Comparison of ENCODE assay signal across 25 mouse cellular contexts in genomic region chr2:66656430-66656829, GRCm38 (mm10). TPM values are rescaled to one million over a fixed set of nuclear protein-coding genes. Genes with fewer than 3 reads are reported as not detected.
A peak's percentile ranks its signal among the peaks of the same experiment; 100 is the strongest.
DNase-seq lines count a peak whose midpoint lies in the region; ATAC-seq and TF ChIP-seq lines count a peak whose summit lies in the region.
"Had no signal": no experiment of that assay in that cellular context is flagged by ENCODE, and none has a peak within 500 bp of the region (broad histone marks: within the 10 kb centered on the region; RNA-seq: fewer than 3 reads in every experiment).

No protein-coding gene starts in this region.

- no peak overlapping the region for H3K4me3 ChIP-seq in limb, embryonic 13.5 days
- no peak overlapping the region for H3K4me3 ChIP-seq in limb, embryonic 10.5 days
- H3K4me3 ChIP-seq in midbrain, embryonic 13.5 days (replicated peaks), result no peak overlapping the region
- H3K4me3 ChIP-seq in midbrain, embryonic 16.5 days (ENCODE audit: low read depth, low read length), result no peak overlapping the region
- H3K4me3 ChIP-seq in limb, embryonic 15.5 days, result no peak overlapping the region
- no peak overlapping the region for H3K4me3 ChIP-seq in stomach, postnatal 0 days (ENCODE audit: low read depth, low read length)
- H3K4me3 ChIP-seq: embryonic facial prominence, embryonic 10.5 days; embryonic facial prominence, embryonic 12.5 days; forebrain, embryonic 13.5 days; forebrain, embryonic 15.5 days had no signal

- no peaks in the 10 kb centered on the region for H3K27me3 ChIP-seq in limb, embryonic 13.5 days
- H3K27me3 ChIP-seq in limb, embryonic 10.5 days (ENCODE audit: low read depth, poor library complexity, severe bottlenecking), result no peaks in the 10 kb centered on the region
- no peaks in the 10 kb centered on the region for H3K27me3 ChIP-seq in midbrain, embryonic 13.5 days
- H3K27me3 ChIP-seq in midbrain, embryonic 16.5 days (ENCODE audit: control insufficient read depth, insufficient read depth, low read depth, low read length), result no peaks in the 10 kb centered on the region
- no peaks in the 10 kb centered on the region for H3K27me3 ChIP-seq in limb, embryonic 15.5 days
- no peaks in the 10 kb centered on the region for H3K27me3 ChIP-seq in stomach, postnatal 0 days (ENCODE audit: control insufficient read depth, insufficient read depth, low read length)
- H3K27me3 ChIP-seq: CH12.LX; embryonic facial prominence, embryonic 12.5 days; forebrain, embryonic 13.5 days; forebrain, embryonic 15.5 days; Patski had no signal

- TF ChIP-seq CTCF in stomach, postnatal 0 days (IDR thresholded peaks at IDR 0.05; ENCODE audit: low read depth), result no peak

- DNase-seq in limb, embryonic 10.5 days (ENCODE audit: low spot score), result no peak
- no peak for DNase-seq in stomach, postnatal 0 days (ENCODE audit: low spot score)
- DNase-seq in lung, adult 18-20 months, result no peak
- no peak for DNase-seq in adrenal gland, adult 8-10 months
- DNase-seq: adrenal gland, postnatal 10 days; adrenal gland, postnatal 25 days; cerebellum, adult 11 months; cerebellum, adult 18-20 months; cerebellum, adult 8-10 months; cerebellum, postnatal 10 days; cerebellum, postnatal 25 days; forebrain, postnatal 0 days had no signal

- H3K4me2 ChIP-seq in limb, embryonic 13.5 days (replicated peaks), result no peak overlapping the region
- H3K4me2 ChIP-seq in midbrain, embryonic 13.5 days (replicated peaks), result no peak overlapping the region
- H3K4me2 ChIP-seq in midbrain, embryonic 16.5 days (ENCODE audit: low read length), result no peak overlapping the region
- no peak overlapping the region for H3K4me2 ChIP-seq in limb, embryonic 15.5 days
- no peak overlapping the region for H3K4me2 ChIP-seq in stomach, postnatal 0 days (replicated peaks; ENCODE audit: low read depth)
- H3K4me2 ChIP-seq: embryonic facial prominence, embryonic 12.5 days; forebrain, embryonic 13.5 days; forebrain, embryonic 15.5 days had no signal

- H3K4me1 ChIP-seq in limb, embryonic 13.5 days, result no peaks in the 10 kb centered on the region
- H3K4me1 ChIP-seq in limb, embryonic 10.5 days, result no peaks in the 10 kb centered on the region
- H3K4me1 ChIP-seq in midbrain, embryonic 13.5 days (replicated peaks), result no peaks in the 10 kb centered on the region
- no peaks in the 10 kb centered on the region for H3K4me1 ChIP-seq in midbrain, embryonic 16.5 days (ENCODE audit: control insufficient read depth, insufficient read depth, low read length)
- H3K4me1 ChIP-seq in limb, embryonic 15.5 days, result no peaks in the 10 kb centered on the region
- no peaks in the 10 kb centered on the region for H3K4me1 ChIP-seq in stomach, postnatal 0 days (replicated peaks; ENCODE audit: control insufficient read depth, insufficient read depth)
- H3K4me1 ChIP-seq: embryonic facial prominence, embryonic 10.5 days; embryonic facial prominence, embryonic 12.5 days; forebrain, embryonic 13.5 days; forebrain, embryonic 15.5 days had no signal

- H3K9me3 ChIP-seq in limb, embryonic 13.5 days, result no peaks in the 10 kb centered on the region
- H3K9me3 ChIP-seq in limb, embryonic 10.5 days (replicated peaks), result no peaks in the 10 kb centered on the region
- no peaks in the 10 kb centered on the region for H3K9me3 ChIP-seq in midbrain, embryonic 13.5 days
- H3K9me3 ChIP-seq in midbrain, embryonic 16.5 days (replicated peaks; ENCODE audit: control insufficient read depth, low read length, poor library complexity, severe bottlenecking), result no peaks in the 10 kb centered on the region
- H3K9me3 ChIP-seq in limb, embryonic 15.5 days, result no peaks in the 10 kb centered on the region
- no peaks in the 10 kb centered on the region for H3K9me3 ChIP-seq in stomach, postnatal 0 days (ENCODE audit: control insufficient read depth, low read length)
- H3K9me3 ChIP-seq: embryonic facial prominence, embryonic 10.5 days; embryonic facial prominence, embryonic 12.5 days; forebrain, embryonic 13.5 days; forebrain, embryonic 15.5 days had no signal

- peak; percentile 24; the same call in 1 of the 2 replicates for ATAC-seq in limb, embryonic 13.5 days (ENCODE audit: low FRiP score, low read depth)
- 0 out of 2 replicates have a peak, but pooled peaks have one; percentile 14 for ATAC-seq in midbrain, embryonic 13.5 days
- ATAC-seq in midbrain, embryonic 16.5 days, result no peak
- peak; percentile 35; the same call in 1 of the 2 replicates for ATAC-seq in limb, embryonic 15.5 days (ENCODE audit: insufficient number of reproducible peaks, low FRiP score, low TSS enrichment, low read depth)
- 0 out of 2 replicates have a peak, but pooled peaks have one; percentile 21 for ATAC-seq in stomach, postnatal 0 days (ENCODE audit: low FRiP score, low TSS enrichment)
- ATAC-seq: activated CD4-positive, CD25-positive, alpha-beta regulatory T cell, adult 4 months; CD4-positive, CD25-positive, alpha-beta regulatory T cell, adult 4 months; forebrain, embryonic 13.5 days; forebrain, embryonic 15.5 days; forebrain, postnatal 0 days; Patski had no signal

- H3K36me3 ChIP-seq in limb, embryonic 13.5 days, result no peaks in the 10 kb centered on the region
- no peaks in the 10 kb centered on the region for H3K36me3 ChIP-seq in limb, embryonic 10.5 days
- no peaks in the 10 kb centered on the region for H3K36me3 ChIP-seq in midbrain, embryonic 13.5 days
- no peaks in the 10 kb centered on the region for H3K36me3 ChIP-seq in midbrain, embryonic 16.5 days (ENCODE audit: control insufficient read depth, insufficient read depth, low read length)
- no peaks in the 10 kb centered on the region for H3K36me3 ChIP-seq in limb, embryonic 15.5 days
- H3K36me3 ChIP-seq in stomach, postnatal 0 days (ENCODE audit: control insufficient read depth, insufficient read depth, low read length), result no peaks in the 10 kb centered on the region
- H3K36me3 ChIP-seq: embryonic facial prominence, embryonic 10.5 days; embryonic facial prominence, embryonic 12.5 days; forebrain, embryonic 15.5 days; G1E had no signal

- no peak for TF ChIP-seq EP300 in stomach, postnatal 0 days (optimal IDR thresholded peaks at IDR 0.05)

- WGBS in limb, embryonic 13.5 days, result 90% methylated on average over 3 of the region's 3 CpGs
- WGBS in limb, embryonic 10.5 days, result 92% methylated on average over 3 of the region's 3 CpGs
- WGBS in midbrain, embryonic 13.5 days, result 97% methylated on average over 3 of the region's 3 CpGs
- 93% methylated on average over 3 of the region's 3 CpGs for WGBS in midbrain, embryonic 16.5 days
- 92% methylated on average over 3 of the region's 3 CpGs for WGBS in limb, embryonic 15.5 days
- 85% methylated on average over 3 of the region's 3 CpGs for WGBS in stomach, postnatal 0 days

- no peak overlapping the region for H3K9ac ChIP-seq in limb, embryonic 13.5 days
- H3K9ac ChIP-seq in midbrain, embryonic 13.5 days (replicated peaks), result no peak overlapping the region
- no peak overlapping the region for H3K9ac ChIP-seq in midbrain, embryonic 16.5 days (ENCODE audit: low read depth, low read length)
- H3K9ac ChIP-seq in limb, embryonic 15.5 days, result no peak overlapping the region
- H3K9ac ChIP-seq in stomach, postnatal 0 days (ENCODE audit: low read length), result no peak overlapping the region
- H3K9ac ChIP-seq: embryonic facial prominence, embryonic 12.5 days; forebrain, embryonic 13.5 days; forebrain, embryonic 15.5 days; forebrain, postnatal 0 days had no signal

- no peak overlapping the region for H3K27ac ChIP-seq in limb, embryonic 13.5 days
- no peak overlapping the region for H3K27ac ChIP-seq in limb, embryonic 10.5 days
- H3K27ac ChIP-seq in midbrain, embryonic 13.5 days, result no peak overlapping the region
- no peak overlapping the region for H3K27ac ChIP-seq in midbrain, embryonic 16.5 days (ENCODE audit: low read length)
- no peak overlapping the region for H3K27ac ChIP-seq in limb, embryonic 15.5 days
- no peak overlapping the region for H3K27ac ChIP-seq in stomach, postnatal 0 days (replicated peaks)
- H3K27ac ChIP-seq: embryonic facial prominence, embryonic 10.5 days; embryonic facial prominence, embryonic 12.5 days; forebrain, embryonic 13.5 days; forebrain, embryonic 15.5 days had no signal

RNA-seq across cellular contexts. Expression of gene Scn9a, which starts 21.7 kb away (rescaled TPM):
- 1.1 and 1.4 TPM in 2 replicates for polyA plus RNA-seq in limb, embryonic 13.5 days (2015; fragmentation: Nextera tagmentation; extraction: Ambion mirVana)
- polyA plus RNA-seq in limb, embryonic 10.5 days (2016; fragmentation: Nextera tagmentation; extraction: Ambion mirVana), result 0.04 and 0.08 TPM in 2 replicates
- polyA plus RNA-seq in midbrain, embryonic 13.5 days (2015; fragmentation: Nextera tagmentation; extraction: Ambion mirVana), result 7.8 TPM in 2 replicates
- polyA plus RNA-seq in midbrain, embryonic 16.5 days (2015; fragmentation: Nextera tagmentation; extraction: Ambion mirVana), result 15.3 and 16.5 TPM in 2 replicates
- 0.31 and 0.36 TPM in 2 replicates for polyA plus RNA-seq in limb, embryonic 15.5 days (2015; fragmentation: Nextera tagmentation; extraction: Ambion mirVana)
- 0.62 and 0.82 TPM in 2 replicates for polyA plus RNA-seq in stomach, postnatal 0 days (2015; fragmentation: Nextera tagmentation; extraction: Ambion mirVana)
- total RNA-seq in adrenal gland, adult 8-10 months (2022), result 1 to 10 TPM in 2 of 4 experiments, under 1 TPM in 2; 0.58 to 2.3 (median 1.2) TPM
- total RNA-seq: CH12.LX had no signal
- polyA plus RNA-seq: G1E, Patski had no signal
